Mouse (Mus musculus): ENCODE results near the gene Cdc25b. TPM values are rescaled to one million over a fixed set of nuclear protein-coding genes. Genes with fewer than 3 reads are reported as not detected.

The Cdc25b gene
- total and polyA plus RNA-seq, 3 experiments: 12.6 to 34.5 TPM; not detected in 1

DNA sequence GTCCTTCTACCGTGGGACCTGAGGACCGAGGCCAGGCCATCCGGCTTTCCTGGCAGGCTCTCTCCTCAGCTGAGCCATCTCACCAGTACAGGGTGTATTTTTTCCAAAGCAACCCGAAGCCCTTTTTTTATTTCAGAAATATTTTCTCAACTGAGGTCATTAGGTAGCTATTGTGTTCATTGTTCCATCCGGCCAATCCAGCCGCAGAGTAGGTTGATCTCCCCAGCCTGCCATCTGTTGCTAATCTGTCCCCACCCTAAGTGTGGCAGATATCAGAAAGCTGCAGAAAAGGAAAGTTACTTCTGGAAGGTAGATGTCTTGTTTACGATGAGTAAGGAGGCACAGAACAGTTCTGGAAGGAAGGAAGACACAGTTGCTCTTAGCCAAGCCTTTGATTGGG is 27.0 kb downstream of the Cdc25b start:
- H3K27ac ChIP-seq (ENCODE audit: control insufficient read depth, low read depth, low read length): peak overlapping the region; percentile 48

GRCm38 (mm10) chr2:131215941-131216858 is 29.5 kb downstream of the Cdc25b start:
- TF ChIP-seq JUND (IDR thresholded peaks at IDR 0.05; ENCODE audit: low read depth, low read length) (no peak), CTCF (IDR thresholded peaks at IDR 0.05 in 2 of 3, conservative IDR thresholded peaks at IDR 0.05 in 1 of 3; ENCODE audit: control insufficient read depth in 1 of 3, insufficient read depth in 1 of 3, low read depth in 2 of 3, low read length in 3 of 3, poor library complexity in 1 of 3, severe bottlenecking in 1 of 3) (no peak), USF1 (IDR thresholded peaks at IDR 0.05; ENCODE audit: low read depth, low read length) (no peak), ZKSCAN1 (IDR thresholded peaks at IDR 0.05; ENCODE audit: low read depth, low read length) (no peak), GABPA (IDR thresholded peaks at IDR 0.05; ENCODE audit: low read depth, low read length) (no peak), ELF1 (IDR thresholded peaks at IDR 0.05; ENCODE audit: low read depth, low read length) (no peak), SIN3A (IDR thresholded peaks at IDR 0.05; ENCODE audit: low read length) (no peak), KAT2A (conservative IDR thresholded peaks at IDR 0.05; ENCODE audit: low read depth, low read length) (no peak), MEF2A (IDR thresholded peaks at IDR 0.05; ENCODE audit: extremely low read depth, insufficient replicate concordance, low read depth, low read length, poor library complexity, severe bottlenecking) (no peak), RAD21 (IDR thresholded peaks at IDR 0.05; ENCODE audit: low read depth, low read length) (no peak), UBTF (IDR thresholded peaks at IDR 0.05; ENCODE audit: borderline replicate concordance, insufficient read depth, low read depth, low read length) (no peak)
- H3K4me1 ChIP-seq (ENCODE audit: control insufficient read depth in 1 of 2, insufficient read depth in 2 of 2, low read length in 2 of 2): peaks cover 2 to 19% of the 10 kb centered on the region in 2 experiments
- H3K9ac ChIP-seq (ENCODE audit: control insufficient read depth, low read depth, low read length, poor library complexity, severe bottlenecking): no peak overlapping the region
- H3K79me2 ChIP-seq (ENCODE audit: control insufficient read depth, insufficient read depth, low read length, poor library complexity): no peaks in the 10 kb centered on the region
- H3K9me3 ChIP-seq (replicated peaks; ENCODE audit: insufficient read depth, low read length): no peaks in the 10 kb centered on the region
- no peak overlapping the region for H3K4me3 ChIP-seq (ENCODE audit: control insufficient read depth in 1 of 2, insufficient read depth in 1 of 2, low read depth in 2 of 2, low read length in 2 of 2)
- DNase-seq (ENCODE audit: low read depth, low spot score): no peak
- H3K27ac ChIP-seq (ENCODE audit: control insufficient read depth, low read depth, low read length): no peak overlapping the region
- H3K36me3 ChIP-seq (ENCODE audit: control insufficient read depth in 1 of 2, insufficient read depth in 2 of 2, low read length in 2 of 2): peaks cover 0 to 7% of the 10 kb centered on the region in 2 experiments; a peak in 1 of 4 replicates
- H3K27me3 ChIP-seq (ENCODE audit: control insufficient read depth in 1 of 2, insufficient read depth in 2 of 2, low read length in 2 of 2): no peaks in the 10 kb centered on the region

More for the DNA sequence above, 27.0 kb downstream of the Cdc25b start:
- TF ChIP-seq HCFC1 (IDR thresholded peaks at IDR 0.05; ENCODE audit: low read depth, low read length): peak; percentile 42; the same call in 1 of the 2 replicates
- peak; percentile 86 for TF ChIP-seq GATA1 (IDR thresholded peaks at IDR 0.05; ENCODE audit: low read depth, low read length)
- peak; percentile 70 for TF ChIP-seq SIN3A (IDR thresholded peaks at IDR 0.05; ENCODE audit: low read length)
- TF ChIP-seq RCOR1 (IDR thresholded peaks at IDR 0.05; ENCODE audit: low read depth, low read length): peak; percentile 75
- TF ChIP-seq ETS1 (IDR thresholded peaks at IDR 0.05; ENCODE audit: low read depth, low read length): peak; percentile 86
- no peak for TF ChIP-seq ZC3H11A (IDR thresholded peaks at IDR 0.05; ENCODE audit: low read depth, low read length)
- no peak for TF ChIP-seq SMC3 (IDR thresholded peaks at IDR 0.05; ENCODE audit: low read depth, low read length)
- no peak for TF ChIP-seq MEF2A (IDR thresholded peaks at IDR 0.05; ENCODE audit: extremely low read depth, insufficient replicate concordance, low read depth, low read length, poor library complexity, severe bottlenecking)
- 0 out of 2 replicates have a peak, but pooled peaks have one; percentile 13 for TF ChIP-seq TBP (IDR thresholded peaks at IDR 0.05; ENCODE audit: low read depth, low read length)
- peak; percentile 71 for TF ChIP-seq TAL1 (IDR thresholded peaks at IDR 0.05; ENCODE audit: low read length)
- TF ChIP-seq TCF12 (IDR thresholded peaks at IDR 0.05; ENCODE audit: low read depth, low read length): peak; percentile 92
- TF ChIP-seq EP300 (IDR thresholded peaks at IDR 0.05; ENCODE audit: low read depth in 1 of 2, low read length in 2 of 2): peak; percentile 78 to 82
- no peak for TF ChIP-seq RAD21 (IDR thresholded peaks at IDR 0.05; ENCODE audit: low read depth, low read length)
- peaks cover 0 to 28% of the 10 kb centered on the region in 2 experiments; a peak in 3 of 4 replicates for H3K4me1 ChIP-seq (ENCODE audit: control insufficient read depth in 1 of 2, insufficient read depth in 2 of 2, low read length in 2 of 2)
- H3K27me3 ChIP-seq (ENCODE audit: control insufficient read depth in 1 of 2, insufficient read depth in 2 of 2, low read length in 2 of 2): no peaks in the 10 kb centered on the region
- no peaks in the 10 kb centered on the region for H3K9me3 ChIP-seq (replicated peaks; ENCODE audit: insufficient read depth, low read length)
- DNase-seq (ENCODE audit: low read depth, low spot score): peak; percentile 73
- H3K79me2 ChIP-seq (ENCODE audit: control insufficient read depth, insufficient read depth, low read length, poor library complexity): peaks cover 1% of the 10 kb centered on the region; the same call in 1 of the 2 replicates
- peak overlapping the region; percentile 13 to 18; a peak in 2 of 4 replicates for H3K4me3 ChIP-seq (ENCODE audit: control insufficient read depth in 1 of 2, insufficient read depth in 1 of 2, low read depth in 2 of 2, low read length in 2 of 2)
- peak overlapping the region; percentile 29; the same call in 1 of the 2 replicates for H3K9ac ChIP-seq (ENCODE audit: control insufficient read depth, low read depth, low read length, poor library complexity, severe bottlenecking)
- H3K36me3 ChIP-seq (ENCODE audit: control insufficient read depth in 1 of 2, insufficient read depth in 2 of 2, low read length in 2 of 2): peaks cover 0 to 7% of the 10 kb centered on the region in 2 experiments; a peak in 1 of 4 replicates
